Comparison of ENCODE assay signal across 8 mouse cellular contexts in the genomic region with DNA sequence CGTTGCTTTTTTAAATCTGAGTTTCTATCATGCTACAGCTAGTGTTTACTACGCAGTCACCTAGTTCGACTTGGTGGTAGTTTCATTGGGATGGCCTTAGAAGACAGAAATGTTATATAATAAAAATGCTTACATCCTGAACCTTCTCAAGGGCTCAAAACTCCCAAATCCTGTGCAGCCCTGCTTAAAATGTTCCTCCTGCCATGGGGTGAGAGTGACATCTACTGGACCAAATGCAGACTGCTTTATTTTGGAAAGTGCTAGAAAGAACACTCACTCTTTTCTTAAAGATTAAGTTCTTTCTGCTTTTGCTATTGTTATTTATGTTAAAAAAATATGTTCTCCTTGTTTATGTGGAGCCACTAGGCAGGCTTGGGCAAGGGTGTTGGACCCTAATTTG.
DNase-seq lines count a peak whose midpoint lies in the region; ATAC-seq and TF ChIP-seq lines count a peak whose summit lies in the region.

No protein-coding gene starts in this region.

- H3K27ac ChIP-seq in forebrain, embryonic 13.5 days: no peak overlapping the region
- no peak overlapping the region for H3K27ac ChIP-seq in forebrain, embryonic 12.5 days
- no peak overlapping the region for H3K27ac ChIP-seq in stomach, postnatal 0 days (replicated peaks)

- DNase-seq in ovary, postnatal 14 days (ENCODE audit: low spot score): peak; percentile 21
- DNase-seq in ovary, adult 18-20 months (ENCODE audit: low spot score): no peak
- peak; percentile 33 for DNase-seq in cerebellum, adult 9-10 months
- DNase-seq in lung, postnatal 25 days (ENCODE audit: low spot score): peak; percentile 34
- DNase-seq in stomach, postnatal 0 days (ENCODE audit: low spot score): peak; percentile 26

- peak; percentile 91 for TF ChIP-seq CTCF in stomach, postnatal 0 days (IDR thresholded peaks at IDR 0.05; ENCODE audit: low read depth)

- 65% methylated on average over 3 of the region's 3 CpGs for whole genome bisulfite sequencing in forebrain, embryonic 13.5 days
- WGBS in forebrain, embryonic 12.5 days: 66% methylated on average over 3 of the region's 3 CpGs
- WGBS in stomach, postnatal 0 days: 53% methylated on average over 3 of the region's 3 CpGs

- no peaks in the 10 kb centered on the region for H3K9me3 ChIP-seq in forebrain, embryonic 13.5 days (replicated peaks)
- no peaks in the 10 kb centered on the region for H3K9me3 ChIP-seq in forebrain, embryonic 12.5 days
- H3K9me3 ChIP-seq in stomach, postnatal 0 days (ENCODE audit: control insufficient read depth, low read length): no peaks in the 10 kb centered on the region

- H3K27me3 ChIP-seq in forebrain, embryonic 13.5 days: no peaks in the 10 kb centered on the region
- H3K27me3 ChIP-seq in forebrain, embryonic 12.5 days: peaks cover 18% of the 10 kb centered on the region; the same call in 1 of the 2 replicates
- H3K27me3 ChIP-seq in stomach, postnatal 0 days (ENCODE audit: control insufficient read depth, insufficient read depth, low read length): no peaks in the 10 kb centered on the region

- no peak overlapping the region for H3K4me2 ChIP-seq in forebrain, embryonic 13.5 days
- no peak overlapping the region for H3K4me2 ChIP-seq in forebrain, embryonic 12.5 days
- H3K4me2 ChIP-seq in stomach, postnatal 0 days (replicated peaks; ENCODE audit: low read depth): no peak overlapping the region

- peak; percentile 57; the same call in 1 of the 2 replicates for ATAC-seq in forebrain, embryonic 13.5 days
- ATAC-seq in forebrain, embryonic 12.5 days (ENCODE audit: low FRiP score): no peak
- ATAC-seq in hematopoietic stem cell, adult 5-6 weeks (replicated peaks in 1 of 2; ENCODE audit: insufficient read depth in 1 of 2, low FRiP score in 2 of 2, low TSS enrichment in 1 of 2, low read depth in 1 of 2, poor library complexity in 2 of 2, severe bottlenecking in 2 of 2): peak; percentile 58 to 73; a peak in 3 of 4 replicates
- ATAC-seq in stomach, postnatal 0 days (ENCODE audit: low FRiP score, low TSS enrichment): no peak

- H3K4me1 ChIP-seq in forebrain, embryonic 13.5 days: no peaks in the 10 kb centered on the region
- no peaks in the 10 kb centered on the region for H3K4me1 ChIP-seq in forebrain, embryonic 12.5 days
- no peaks in the 10 kb centered on the region for H3K4me1 ChIP-seq in stomach, postnatal 0 days (replicated peaks; ENCODE audit: control insufficient read depth, insufficient read depth)

- TF ChIP-seq EP300 in stomach, postnatal 0 days (optimal IDR thresholded peaks at IDR 0.05): no peak

- no peak overlapping the region for H3K4me3 ChIP-seq in forebrain, embryonic 13.5 days
- no peak overlapping the region for H3K4me3 ChIP-seq in forebrain, embryonic 12.5 days (replicated peaks)
- no peak overlapping the region for H3K4me3 ChIP-seq in stomach, postnatal 0 days (ENCODE audit: low read depth, low read length)

- no peak overlapping the region for H3K9ac ChIP-seq in forebrain, embryonic 13.5 days
- H3K9ac ChIP-seq in forebrain, embryonic 12.5 days: no peak overlapping the region
- H3K9ac ChIP-seq in stomach, postnatal 0 days (ENCODE audit: low read length): no peak overlapping the region

- no peaks in the 10 kb centered on the region for H3K36me3 ChIP-seq in forebrain, embryonic 13.5 days (ENCODE audit: poor library complexity, severe bottlenecking)
- no peaks in the 10 kb centered on the region for H3K36me3 ChIP-seq in forebrain, embryonic 12.5 days (replicated peaks)
- H3K36me3 ChIP-seq in stomach, postnatal 0 days (ENCODE audit: control insufficient read depth, insufficient read depth, low read length): no peaks in the 10 kb centered on the region

Comparison
In these comparisons a context has a peak if more than half of its experiments do, and no peak if none do; other contexts are left out.
1. ATAC-seq: peak in forebrain, embryonic 13.5 days (single experiment) and hematopoietic stem cell, adult 5-6 weeks (2 of 2); none in forebrain, embryonic 12.5 days (single experiment) and stomach, postnatal 0 days (single experiment).